Mouse (Mus musculus) lung, postnatal 0 days (tissue): Measurements from ENCODE around the gene Clns1a.

Experiments used
- CTCF ChIP-seq: IDR thresholded peaks from 2 replicates; pipeline ENCODE4 v1.5.1; 2016; ENCODE audit warnings: antibody characterized with exemption, mild to moderate bottlenecking
- EP300 ChIP-seq: IDR thresholded peaks from 2 replicates; pipeline ENCODE4 v1.6.1; 2016; ENCODE audit warnings: antibody characterized with exemption, mild to moderate bottlenecking, control low read depth

GRCm38 (mm10) chr7:97650729-97651128 lies 45.7 kb upstream of the Clns1a start:
- TF ChIP-seq CTCF (no peak), EP300 (no peak)
